Mouse (Mus musculus) erythroblast, embryonic 14.5 days (primary cell): Measurements from ENCODE around the gene Tmem135.

Experiments used
- GATA1 ChIP-seq: IDR thresholded peaks from 2 replicates; pipeline ENCODE4 v1.6.1; 2012; ENCODE audit warnings: low read length, inconsistent platforms, mixed read lengths
- TAL1 ChIP-seq: IDR thresholded peaks from 3 replicates; pipeline ENCODE4 v1.6.1; 2012; ENCODE audit warnings: low read length, inconsistent platforms, mixed read lengths

- TF ChIP-seq TAL1 = no peak
- TF ChIP-seq GATA1 = no peak
Observed at GRCm38 (mm10) chr7:89304958-89305357, 99.1 kb downstream of the Tmem135 start.
